Mouse (Mus musculus) lung, postnatal 0 days (tissue): ENCODE measurements at regions not wholly inside any gene's neighbourhood (a gene's known extent, or its start where the extent isn't known, plus 50 kb on each side); places are given as distances from the start of the nearest gene placed in this dataset.

Experiments
- CTCF ChIP-seq: IDR thresholded peaks from 2 replicates; pipeline ENCODE4 v1.5.1; 2016; ENCODE audit warnings: antibody characterized with exemption, mild to moderate bottlenecking
- EP300 ChIP-seq: IDR thresholded peaks from 2 replicates; pipeline ENCODE4 v1.6.1; 2016; ENCODE audit warnings: antibody characterized with exemption, mild to moderate bottlenecking, control low read depth

DNA sequence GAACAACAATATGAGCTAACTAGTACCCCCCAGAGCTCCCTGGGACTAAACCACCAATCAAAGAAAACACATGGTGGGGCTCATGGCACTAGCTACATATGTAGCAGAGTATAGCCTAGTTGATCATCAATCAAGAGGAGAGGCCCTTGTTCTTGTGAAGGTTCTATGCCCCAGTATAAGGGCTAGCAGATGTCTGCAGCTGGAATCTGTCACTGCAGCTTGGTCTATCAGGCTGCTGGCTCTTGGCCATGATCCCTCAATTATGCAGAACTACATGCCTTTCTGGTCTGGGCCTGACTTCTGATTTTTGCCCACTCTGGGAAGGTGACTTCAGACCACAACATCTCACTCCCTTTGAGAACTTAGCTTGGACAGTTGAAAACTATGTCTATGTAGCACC, 1031.4 kb upstream of the Ptprd start:
- TF ChIP-seq CTCF (no peak), EP300 (no peak)
